Mouse (Mus musculus): Measurements from ENCODE around the gene Tagln2.

Gene Tagln2

GRCm38 (mm10) chr1:172503111-172503997, 3.5 kb downstream of the Tagln2 start:
- in situ Hi-C loops (cut with MseI, MboI), result no loop called here

GRCm38 (mm10) chr1:172504756-172505155, 4.9 kb downstream of the Tagln2 start:
- in situ Hi-C loops (cut with MseI, MboI), result no loop called here

- in situ Hi-C loops (cut with MseI, MboI), result no loop called here
These were observed 7.2 kb downstream of the Tagln2 start for GRCm38 (mm10) chr1:172507001-172507400.

GRCm38 (mm10) chr1:172507701-172508100, 7.9 kb downstream of the Tagln2 start:
- in situ Hi-C loops (cut with MseI, MboI), result no loop called here

- in situ Hi-C loops (cut with MseI, MboI), result no loop called here
These were observed 8.3 kb downstream of the Tagln2 start for GRCm38 (mm10) chr1:172508172-172508571.

- in situ Hi-C loops (cut with MseI, MboI), result no loop called here
These were observed 9.4 kb downstream of the Tagln2 start for GRCm38 (mm10) chr1:172509235-172509634.

GRCm38 (mm10) chr1:172509983-172510382, 10.1 kb downstream of the Tagln2 start:
- in situ Hi-C loops (cut with MseI, MboI), result no loop called here

GRCm38 (mm10) chr1:172510421-172510972, 10.7 kb downstream of the Tagln2 start:
- in situ Hi-C loops (cut with MseI, MboI), result no loop called here

GRCm38 (mm10) chr1:172512962-172513361, 13.1 kb downstream of the Tagln2 start:
- in situ Hi-C loops (cut with MseI, MboI), result no loop called here

GRCm38 (mm10) chr1:172513525-172514212, 13.8 kb downstream of the Tagln2 start:
- in situ Hi-C loops (cut with MseI, MboI), result no loop called here

- in situ Hi-C loops (cut with MseI, MboI), result no loop called here
These were observed 14.3 kb downstream of the Tagln2 start for GRCm38 (mm10) chr1:172514213-172514529.

GRCm38 (mm10) chr1:172514551-172515268, 14.9 kb downstream of the Tagln2 start:
- in situ Hi-C loops (cut with MseI, MboI), result no loop called here

- in situ Hi-C loops (cut with MseI, MboI), result no loop called here
These were observed 15.5 kb downstream of the Tagln2 start for GRCm38 (mm10) chr1:172515396-172515795.

- in situ Hi-C loops (cut with MseI, MboI), result no loop called here
These were observed 18.2 kb downstream of the Tagln2 start for GRCm38 (mm10) chr1:172518013-172518412.

GRCm38 (mm10) chr1:172519644-172520043, 19.8 kb downstream of the Tagln2 start:
- in situ Hi-C loops (cut with MseI, MboI), result loop anchor here in 1 of 2 experiments (10.0 kb wide), 1 partner anchor 115 kb away; no protein-coding TSS in a partner anchor

GRCm38 (mm10) chr1:172520576-172521440, 21.0 kb downstream of the Tagln2 start, which contains the start of gene Cfap45:
Cfap45 (plus strand) TSS chr1:172520801.
- in situ Hi-C loops (cut with MseI, MboI), result loop anchor here in 1 of 2 experiments (10.0 kb wide), 1 partner anchor 116 kb away; no protein-coding TSS in a partner anchor

GRCm38 (mm10) chr1:172522524-172522923, 22.7 kb downstream of the Tagln2 start:
- in situ Hi-C loops (cut with MseI, MboI), result loop anchor here in 1 of 2 experiments (10.0 kb wide), 1 partner anchor 118 kb away; no protein-coding TSS in a partner anchor

- in situ Hi-C loops (cut with MseI, MboI), result loop anchor here in 1 of 2 experiments (10.0 kb wide), 1 partner anchor 119 kb away; no protein-coding TSS in a partner anchor
These were observed 23.9 kb downstream of the Tagln2 start for GRCm38 (mm10) chr1:172523699-172524101.

GRCm38 (mm10) chr1:172525027-172525764, 25.3 kb downstream of the Tagln2 start:
- in situ Hi-C loops (cut with MseI, MboI), result loop anchor here (5.0 to 10.0 kb wide), 3 partner anchors 87 to 120 kb away; no protein-coding TSS in a partner anchor

- in situ Hi-C loops (cut with MseI, MboI), result loop anchor here (5.0 to 10.0 kb wide), 3 partner anchors 86 to 121 kb away; no protein-coding TSS in a partner anchor
These were observed 26.1 kb downstream of the Tagln2 start for GRCm38 (mm10) chr1:172525971-172526370.
